Mouse (Mus musculus): ENCODE results near the gene Cuedc2. TPM values are rescaled to one million over a fixed set of nuclear protein-coding genes. Genes with fewer than 3 reads are reported as not detected.

Cuedc2 gene
- polyA plus RNA-seq, 1 experiment from 2014 or later = 359 TPM

DNA sequence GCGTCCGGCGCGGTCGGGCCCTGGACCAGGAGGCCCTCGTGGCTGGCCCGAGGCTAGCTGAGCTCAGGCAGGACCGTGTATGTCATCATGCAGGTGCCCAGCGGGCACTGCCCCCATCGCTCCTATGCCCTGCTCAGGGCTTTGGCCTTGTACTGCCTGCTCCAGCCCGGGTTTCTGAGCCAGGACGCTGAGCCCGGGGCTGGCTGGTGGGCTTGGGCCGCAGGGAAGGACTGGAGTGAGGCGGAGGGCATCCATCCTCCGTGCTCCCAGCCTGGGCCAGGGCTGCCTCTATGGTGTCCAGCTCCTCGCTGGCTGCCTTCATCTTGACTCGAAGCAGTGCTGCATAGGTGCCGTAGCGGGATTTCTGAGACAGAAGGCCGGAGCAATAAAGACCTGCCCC, 25.9 kb downstream of the Cuedc2 start:
- no peak for ATAC-seq (ENCODE audit: low read depth)

GRCm38 (mm10) chr19:46311341-46311740, 27.2 kb downstream of the Cuedc2 start:
- H3K4me3 ChIP-seq (ENCODE audit: low read depth, low read length) = no peak overlapping the region
- peaks cover 29% of the 10 kb centered on the region for H3K27me3 ChIP-seq (ENCODE audit: control insufficient read depth, insufficient read depth, low read length)
- WGBS = 91% methylated on average over 9 of the region's 9 CpGs
- no peak overlapping the region for H3K9ac ChIP-seq (replicated peaks; ENCODE audit: low read depth, low read length)
- peaks cover 8% of the 10 kb centered on the region; the same call in 1 of the 2 replicates for H3K4me1 ChIP-seq (ENCODE audit: control insufficient read depth, insufficient read depth, low read length)
- ATAC-seq (ENCODE audit: low read depth) = no peak
- H3K4me2 ChIP-seq (ENCODE audit: low read depth, low read length) = no peak overlapping the region
- no peaks in the 10 kb centered on the region for H3K9me3 ChIP-seq (ENCODE audit: control insufficient read depth, low read length)
- peaks cover 12% of the 10 kb centered on the region for H3K36me3 ChIP-seq (ENCODE audit: control insufficient read depth, insufficient read depth, low read length)
- H3K27ac ChIP-seq (ENCODE audit: low read depth, low read length) = no peak overlapping the region

More for the DNA sequence above, 25.9 kb downstream of the Cuedc2 start:
- Histone ChIP-seq H3K4me3 (ENCODE audit: low read depth, low read length) (no peak overlapping the region), H3K9ac (replicated peaks; ENCODE audit: low read depth, low read length) (no peak overlapping the region), H3K36me3 (ENCODE audit: control insufficient read depth, insufficient read depth, low read length) (peaks cover 12% of the 10 kb centered on the region), H3K27ac (ENCODE audit: low read depth, low read length) (no peak overlapping the region), H3K4me1 (ENCODE audit: control insufficient read depth, insufficient read depth, low read length) (peaks cover 19% of the 10 kb centered on the region; the same call in 1 of the 2 replicates), H3K27me3 (ENCODE audit: control insufficient read depth, insufficient read depth, low read length) (peaks cover 41% of the 10 kb centered on the region), H3K4me2 (ENCODE audit: low read depth, low read length) (no peak overlapping the region), H3K9me3 (ENCODE audit: control insufficient read depth, low read length) (no peaks in the 10 kb centered on the region)
- 88% methylated on average over 21 of the region's 21 CpGs for WGBS

DNA sequence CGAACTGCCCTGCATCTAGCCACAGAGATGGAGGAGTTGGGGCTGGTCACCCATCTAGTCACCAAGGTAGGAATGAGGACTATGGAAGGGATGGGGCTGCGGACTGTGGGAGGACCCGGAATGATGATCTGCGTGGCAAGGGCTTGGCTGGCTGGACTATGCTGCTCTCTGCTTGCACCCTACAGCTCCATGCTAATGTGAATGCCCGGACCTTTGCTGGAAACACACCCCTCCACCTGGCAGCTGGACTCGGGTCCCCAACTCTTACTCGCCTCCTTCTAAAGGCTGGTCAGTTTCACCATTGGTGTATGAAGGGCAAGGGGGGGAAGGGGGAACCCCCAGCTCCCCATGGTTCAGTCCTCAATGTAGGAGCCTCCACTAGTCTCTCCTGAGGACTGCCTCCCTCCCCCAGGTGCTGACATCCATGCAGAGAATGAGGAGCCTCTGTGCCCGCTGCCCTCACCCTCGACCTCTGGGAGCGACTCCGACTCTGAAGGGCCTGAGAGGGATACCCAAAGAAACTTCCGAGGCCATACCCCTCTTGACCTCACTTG, 28.1 kb downstream of the Cuedc2 start:
- H3K4me2 ChIP-seq (ENCODE audit: low read depth, low read length) = no peak overlapping the region
- H3K36me3 ChIP-seq (ENCODE audit: control insufficient read depth, insufficient read depth, low read length) = peaks cover 12% of the 10 kb centered on the region
- no peak overlapping the region for H3K4me3 ChIP-seq (ENCODE audit: low read depth, low read length)
- no peak overlapping the region for H3K9ac ChIP-seq (replicated peaks; ENCODE audit: low read depth, low read length)
- no peak for ATAC-seq (ENCODE audit: low read depth)
- H3K4me1 ChIP-seq (ENCODE audit: control insufficient read depth, insufficient read depth, low read length) = peaks cover 5% of the 10 kb centered on the region; the same call in 1 of the 2 replicates
- WGBS = 90% methylated on average over 12 of the region's 12 CpGs
- H3K27ac ChIP-seq (ENCODE audit: low read depth, low read length) = no peak overlapping the region
- H3K9me3 ChIP-seq (ENCODE audit: control insufficient read depth, low read length) = no peaks in the 10 kb centered on the region
- H3K27me3 ChIP-seq (ENCODE audit: control insufficient read depth, insufficient read depth, low read length) = peaks cover 21% of the 10 kb centered on the region

GRCm38 (mm10) chr19:46309651-46310305, 28.7 kb downstream of the Cuedc2 start:
- 84% methylated on average over 21 of the region's 21 CpGs for WGBS
- Histone ChIP-seq H3K9me3 (ENCODE audit: control insufficient read depth, low read length) (no peaks in the 10 kb centered on the region), H3K4me3 (ENCODE audit: low read depth, low read length) (no peak overlapping the region), H3K27me3 (ENCODE audit: control insufficient read depth, insufficient read depth, low read length) (peaks cover 19% of the 10 kb centered on the region), H3K36me3 (ENCODE audit: control insufficient read depth, insufficient read depth, low read length) (peaks cover 12% of the 10 kb centered on the region), H3K27ac (ENCODE audit: low read depth, low read length) (no peak overlapping the region), H3K4me1 (ENCODE audit: control insufficient read depth, insufficient read depth, low read length) (peaks cover 11% of the 10 kb centered on the region), H3K4me2 (ENCODE audit: low read depth, low read length) (no peak overlapping the region), H3K9ac (replicated peaks; ENCODE audit: low read depth, low read length) (no peak overlapping the region)
- ATAC-seq (ENCODE audit: low read depth) = no peak

DNA sequence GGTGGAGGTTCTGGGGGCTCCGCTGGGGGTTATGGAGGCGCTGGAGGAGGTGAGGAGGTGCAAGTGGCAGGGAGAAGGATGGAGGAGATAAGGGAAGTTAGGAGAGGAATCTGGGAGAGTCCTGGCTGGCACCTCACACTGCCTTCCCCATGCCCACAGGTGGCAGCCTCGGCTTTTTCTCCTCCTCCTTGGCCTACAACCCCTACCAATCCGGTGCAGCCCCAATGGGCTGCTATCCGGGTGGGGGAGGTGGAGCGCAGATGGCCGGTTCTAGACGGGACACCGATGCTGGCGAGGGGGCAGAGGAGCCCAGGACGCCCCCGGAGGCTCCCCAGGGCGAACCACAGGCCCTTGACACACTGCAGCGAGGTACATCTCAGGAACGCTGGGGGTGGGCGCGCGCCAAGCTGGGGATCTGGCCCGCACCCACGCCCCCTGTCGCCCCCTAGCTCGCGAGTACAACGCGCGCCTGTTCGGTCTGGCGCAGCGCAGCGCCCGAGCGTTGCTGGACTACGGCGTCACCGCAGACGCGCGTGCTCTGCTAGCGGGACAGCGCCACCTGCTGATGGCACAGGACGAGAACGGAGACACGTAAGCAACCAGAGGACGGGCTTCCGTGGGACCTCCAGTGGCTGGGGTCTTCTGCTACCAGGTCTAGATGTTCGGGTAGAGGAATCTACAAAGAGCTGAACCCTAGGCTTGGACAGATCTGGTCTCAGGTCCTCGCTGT, 29.6 kb downstream of the Cuedc2 start:
- ATAC-seq (ENCODE audit: low read depth) = peak; percentile 76
- WGBS = 1% methylated on average over 46 of the region's 47 CpGs
- Histone ChIP-seq H3K4me3 (ENCODE audit: low read depth, low read length) (peak overlapping the region; percentile 33), H3K4me2 (ENCODE audit: low read depth, low read length) (peak overlapping the region; percentile 80), H3K9me3 (ENCODE audit: control insufficient read depth, low read length) (no peaks in the 10 kb centered on the region), H3K36me3 (ENCODE audit: control insufficient read depth, insufficient read depth, low read length) (peaks cover 12% of the 10 kb centered on the region), H3K27me3 (ENCODE audit: control insufficient read depth, insufficient read depth, low read length) (peaks cover 10% of the 10 kb centered on the region), H3K27ac (ENCODE audit: low read depth, low read length) (no peak overlapping the region), H3K9ac (replicated peaks; ENCODE audit: low read depth, low read length) (peak overlapping the region; percentile 50; the same call in 1 of the 2 replicates), H3K4me1 (ENCODE audit: control insufficient read depth, insufficient read depth, low read length) (peaks cover 17% of the 10 kb centered on the region)

DNA sequence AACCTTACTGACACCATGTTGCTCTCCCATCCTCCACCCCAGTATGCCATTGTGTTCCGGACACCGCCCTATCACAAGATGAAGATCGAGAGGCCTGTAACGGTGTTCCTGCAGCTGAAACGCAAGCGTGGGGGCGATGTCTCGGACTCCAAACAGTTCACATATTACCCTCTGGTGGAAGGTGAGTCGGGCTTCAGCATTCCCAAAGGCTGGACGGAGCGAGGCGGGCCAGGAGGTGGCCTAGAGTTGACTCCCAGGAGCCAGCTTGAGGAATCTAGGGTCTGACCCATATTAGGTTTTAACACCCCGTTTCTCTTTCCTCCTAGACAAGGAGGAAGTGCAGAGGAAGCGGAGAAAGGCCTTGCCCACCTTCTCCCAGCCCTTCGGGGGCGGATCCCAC, 30.2 kb downstream of the Cuedc2 start:
- peaks cover 8% of the 10 kb centered on the region for H3K27me3 ChIP-seq (ENCODE audit: control insufficient read depth, insufficient read depth, low read length)
- 60% methylated on average over 16 of the region's 16 CpGs for WGBS
- H3K4me2 ChIP-seq (ENCODE audit: low read depth, low read length) = peak overlapping the region; percentile 80; the same call in 1 of the 2 replicates
- H3K36me3 ChIP-seq (ENCODE audit: control insufficient read depth, insufficient read depth, low read length) = peaks cover 10% of the 10 kb centered on the region
- H3K4me1 ChIP-seq (ENCODE audit: control insufficient read depth, insufficient read depth, low read length) = peaks cover 17% of the 10 kb centered on the region
- H3K9me3 ChIP-seq (ENCODE audit: control insufficient read depth, low read length) = no peaks in the 10 kb centered on the region
- H3K9ac ChIP-seq (replicated peaks; ENCODE audit: low read depth, low read length) = no peak overlapping the region; the same call in 1 of the 2 replicates
- H3K27ac ChIP-seq (ENCODE audit: low read depth, low read length) = no peak overlapping the region
- no peak for ATAC-seq (ENCODE audit: low read depth)
- H3K4me3 ChIP-seq (ENCODE audit: low read depth, low read length) = peak overlapping the region; percentile 33; the same call in 1 of the 2 replicates

GRCm38 (mm10) chr19:46307781-46308180, 30.7 kb downstream of the Cuedc2 start:
- peaks cover 17% of the 10 kb centered on the region for H3K4me1 ChIP-seq (ENCODE audit: control insufficient read depth, insufficient read depth, low read length)
- WGBS = 74% methylated on average over 16 of the region's 16 CpGs
- no peak overlapping the region for H3K4me2 ChIP-seq (ENCODE audit: low read depth, low read length)
- no peak for ATAC-seq (ENCODE audit: low read depth)
- H3K27me3 ChIP-seq (ENCODE audit: control insufficient read depth, insufficient read depth, low read length) = peaks cover 8% of the 10 kb centered on the region
- no peak overlapping the region for H3K27ac ChIP-seq (ENCODE audit: low read depth, low read length)
- H3K9me3 ChIP-seq (ENCODE audit: control insufficient read depth, low read length) = no peaks in the 10 kb centered on the region
- H3K9ac ChIP-seq (replicated peaks; ENCODE audit: low read depth, low read length) = no peak overlapping the region
- peaks cover 5% of the 10 kb centered on the region for H3K36me3 ChIP-seq (ENCODE audit: control insufficient read depth, insufficient read depth, low read length)
- H3K4me3 ChIP-seq (ENCODE audit: low read depth, low read length) = no peak overlapping the region

GRCm38 (mm10) chr19:46306751-46307289, 31.7 kb downstream of the Cuedc2 start:
- no peaks in the 10 kb centered on the region for H3K36me3 ChIP-seq (ENCODE audit: control insufficient read depth, insufficient read depth, low read length)
- 92% methylated on average over 9 of the region's 9 CpGs for WGBS
- ATAC-seq (ENCODE audit: low read depth) = no peak
- H3K27ac ChIP-seq (ENCODE audit: low read depth, low read length) = no peak overlapping the region
- peaks cover 17% of the 10 kb centered on the region for H3K4me1 ChIP-seq (ENCODE audit: control insufficient read depth, insufficient read depth, low read length)
- H3K4me2 ChIP-seq (ENCODE audit: low read depth, low read length) = no peak overlapping the region
- H3K9me3 ChIP-seq (ENCODE audit: control insufficient read depth, low read length) = no peaks in the 10 kb centered on the region
- H3K4me3 ChIP-seq (ENCODE audit: low read depth, low read length) = no peak overlapping the region
- H3K27me3 ChIP-seq (ENCODE audit: control insufficient read depth, insufficient read depth, low read length) = peaks cover 8% of the 10 kb centered on the region
- no peak overlapping the region for H3K9ac ChIP-seq (replicated peaks; ENCODE audit: low read depth, low read length)

DNA sequence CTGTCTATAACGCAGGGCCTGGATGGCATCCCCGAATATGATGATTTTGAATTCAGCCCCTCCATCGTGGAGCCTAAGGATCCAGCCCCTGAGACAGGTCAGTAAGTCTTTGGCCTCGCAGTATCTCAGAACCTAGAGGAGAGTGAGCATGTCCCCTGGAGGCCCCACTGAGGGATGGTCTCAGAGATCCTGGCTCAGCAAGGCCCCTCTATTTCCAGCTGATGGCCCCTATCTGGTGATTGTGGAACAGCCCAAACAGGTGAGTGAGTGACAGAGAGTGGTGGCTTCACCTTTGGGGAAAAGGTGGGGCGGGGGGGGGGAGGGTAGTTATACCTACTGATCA, 32.3 kb downstream of the Cuedc2 start:
- Histone ChIP-seq H3K27me3 (ENCODE audit: control insufficient read depth, insufficient read depth, low read length) (peaks cover 8% of the 10 kb centered on the region), H3K9me3 (ENCODE audit: control insufficient read depth, low read length) (no peaks in the 10 kb centered on the region), H3K9ac (replicated peaks; ENCODE audit: low read depth, low read length) (no peak overlapping the region), H3K36me3 (ENCODE audit: control insufficient read depth, insufficient read depth, low read length) (no peaks in the 10 kb centered on the region), H3K4me1 (ENCODE audit: control insufficient read depth, insufficient read depth, low read length) (peaks cover 17% of the 10 kb centered on the region), H3K27ac (ENCODE audit: low read depth, low read length) (no peak overlapping the region), H3K4me3 (ENCODE audit: low read depth, low read length) (peak overlapping the region; percentile 40; the same call in 1 of the 2 replicates), H3K4me2 (ENCODE audit: low read depth, low read length) (peak overlapping the region; percentile 88; the same call in 1 of the 2 replicates)
- WGBS = 49% methylated on average over 5 of the region's 5 CpGs
- ATAC-seq (ENCODE audit: low read depth) = no peak
